Mouse (Mus musculus) right cerebral cortex, postnatal 36 days (tissue): ENCODE data around the gene Inpp5a.

Experiments used
- DNase-seq, 2 experiments: peaks; one replicate each; pipeline ENCODE4 v3.0.0; 2022; ENCODE audit warnings: low spot score in 2 of 2, mixed read lengths in 1 of 2

The Inpp5a gene

DNA sequence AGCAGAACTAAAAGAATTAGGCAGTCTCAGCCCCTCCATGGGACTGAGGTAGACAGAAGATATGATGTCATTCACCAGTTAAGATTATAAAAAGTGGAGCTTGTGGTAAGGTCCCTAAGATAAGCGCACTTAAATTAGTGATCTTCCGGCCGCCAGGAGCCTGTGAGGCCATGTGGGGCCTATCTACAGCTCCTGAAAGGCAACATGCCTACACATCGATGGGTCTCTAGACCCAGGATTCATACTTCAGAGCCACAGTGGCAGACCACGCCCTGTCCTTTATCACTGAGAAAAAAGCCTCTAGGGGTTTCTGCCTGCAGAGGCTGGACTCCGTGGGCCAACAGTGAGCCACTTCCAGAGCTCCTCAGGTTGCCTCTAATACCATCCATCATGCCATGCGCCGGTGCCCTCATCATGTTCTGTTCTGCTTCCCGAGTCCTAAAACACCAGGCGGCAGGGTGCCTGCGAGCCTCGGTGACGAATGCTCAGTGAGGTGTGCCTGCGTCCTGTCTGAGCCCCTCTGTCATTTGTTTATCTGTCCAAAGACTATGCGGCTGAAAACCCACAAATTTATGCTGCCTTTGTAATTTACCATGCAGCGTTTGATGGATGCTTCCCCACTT is 187.3 kb downstream of the Inpp5a start:
- no peak for DNase-seq

- DNase-seq, result no peak
Measured at GRCm38 (mm10) chr7:139579261-139579905, 190.5 kb downstream of the Inpp5a start.

- DNase-seq, result no peak
Measured at GRCm38 (mm10) chr7:139580851-139581775, 192.2 kb downstream of the Inpp5a start.

GRCm38 (mm10) chr7:139581801-139582571 is 193.1 kb downstream of the Inpp5a start:
- no peak for DNase-seq

- DNase-seq, result no peak
Measured at GRCm38 (mm10) chr7:139582595-139582994, 193.7 kb downstream of the Inpp5a start, which contains the start of gene Nkx6-2. Gene Nkx6-2 (minus strand): TSS chr7:139582797.

GRCm38 (mm10) chr7:139583094-139583737 is 194.3 kb downstream of the Inpp5a start:
- DNase-seq, result no peak

DNA sequence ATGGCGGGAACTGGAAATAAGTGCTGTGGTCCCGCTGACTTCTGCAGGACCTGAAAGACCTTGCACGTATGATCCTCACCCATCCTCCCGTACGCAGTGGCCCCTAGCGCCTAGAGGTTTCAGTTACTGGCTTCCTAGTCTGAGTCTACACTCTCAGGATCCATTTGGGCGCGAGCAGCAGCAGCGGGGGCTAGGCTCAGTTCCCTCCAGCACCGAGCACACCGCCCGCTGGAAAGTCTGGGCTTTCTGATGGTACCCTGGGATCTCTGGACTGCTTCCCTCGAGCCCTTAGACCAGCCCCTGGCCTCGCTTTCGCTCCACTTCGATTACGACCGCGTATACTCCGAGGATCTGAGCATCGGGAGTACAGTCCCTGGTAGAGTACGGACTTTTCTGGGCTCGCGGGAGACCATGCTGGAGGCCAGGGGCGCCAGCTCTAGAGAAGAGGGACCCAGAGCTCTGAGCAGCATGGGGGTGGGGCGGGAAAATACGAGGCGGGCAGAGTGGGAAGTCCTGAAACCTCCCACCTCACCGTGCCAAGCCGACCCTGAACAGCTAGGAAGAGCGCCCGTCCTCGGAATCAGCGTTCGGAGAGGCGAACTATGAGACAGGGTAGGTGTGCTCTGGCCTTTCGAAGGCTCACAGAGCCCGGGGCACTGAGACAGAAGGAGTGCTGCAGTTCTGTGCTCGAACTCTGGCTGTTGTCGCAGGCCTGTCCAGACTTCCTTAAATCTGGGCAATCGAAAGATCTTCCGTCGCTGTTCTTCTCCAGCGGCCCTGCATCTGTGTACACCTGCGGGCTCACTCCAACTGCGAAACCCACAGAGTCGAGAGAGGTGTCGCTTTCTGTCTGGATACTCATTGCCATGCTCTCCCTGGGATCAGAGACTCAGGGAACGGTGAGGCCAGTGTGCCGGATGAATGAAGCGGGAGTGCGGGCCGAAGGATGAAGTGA is 195.6 kb downstream of the Inpp5a start:
- DNase-seq, result no peak

DNA sequence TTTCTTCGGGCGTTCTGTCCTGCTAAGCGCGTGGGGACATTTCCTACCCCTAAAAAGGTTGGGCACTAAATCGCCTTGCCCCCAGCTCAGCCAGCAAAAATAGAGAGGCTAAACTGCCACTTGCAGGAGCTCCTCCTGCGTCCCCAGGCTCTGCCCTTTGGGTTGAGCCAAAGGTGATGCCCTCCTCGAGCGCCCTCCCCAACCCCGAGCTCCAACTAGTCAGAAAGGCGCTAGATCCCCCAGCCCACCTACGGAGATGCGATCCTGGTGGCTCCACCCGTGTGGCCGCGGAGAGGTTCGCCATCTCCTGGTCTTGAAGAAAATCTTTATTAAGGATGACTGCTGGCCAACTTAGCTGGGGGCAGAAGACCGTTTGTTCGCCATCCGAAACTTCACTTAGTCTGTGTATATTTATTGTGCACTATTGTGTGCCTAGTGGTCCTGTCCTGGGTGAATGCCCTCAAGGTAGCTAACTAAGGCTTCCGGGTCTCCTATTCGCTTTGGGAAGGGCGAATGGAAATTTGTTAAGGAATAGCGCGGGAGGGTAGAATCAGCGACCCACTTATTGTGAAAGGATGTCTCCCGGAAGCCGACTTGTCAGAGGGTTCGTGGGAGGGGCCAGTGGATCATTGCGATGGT is 196.4 kb downstream of the Inpp5a start:
- DNase-seq, result no peak

GRCm38 (mm10) chr7:139587919-139588318 is 199.0 kb downstream of the Inpp5a start:
- DNase-seq, result no peak

- DNase-seq, result no peak
Measured at GRCm38 (mm10) chr7:139590302-139590701, 201.4 kb downstream of the Inpp5a start.

DNA sequence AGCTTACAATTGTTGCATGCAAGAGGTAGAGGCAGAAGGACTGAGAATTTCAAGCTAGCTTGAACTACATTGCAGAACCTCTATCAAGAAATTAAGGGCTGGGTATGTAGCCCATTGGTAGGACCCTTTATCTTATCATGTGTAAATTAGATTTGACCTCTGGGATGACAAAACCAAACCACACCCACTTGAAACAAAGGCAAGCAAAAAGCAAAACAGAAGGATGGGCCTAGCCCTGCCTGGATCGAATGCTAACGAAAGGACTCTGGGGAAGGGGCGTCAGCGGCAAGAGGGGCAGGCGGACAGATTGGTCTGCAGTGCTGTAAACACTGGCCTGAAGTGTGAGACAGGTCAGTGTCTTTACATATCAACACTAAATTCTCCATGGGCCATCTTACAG is 202.4 kb downstream of the Inpp5a start:
- DNase-seq, result no peak

- no peak for DNase-seq
Measured at GRCm38 (mm10) chr7:139595311-139595710, 206.4 kb downstream of the Inpp5a start.

DNA sequence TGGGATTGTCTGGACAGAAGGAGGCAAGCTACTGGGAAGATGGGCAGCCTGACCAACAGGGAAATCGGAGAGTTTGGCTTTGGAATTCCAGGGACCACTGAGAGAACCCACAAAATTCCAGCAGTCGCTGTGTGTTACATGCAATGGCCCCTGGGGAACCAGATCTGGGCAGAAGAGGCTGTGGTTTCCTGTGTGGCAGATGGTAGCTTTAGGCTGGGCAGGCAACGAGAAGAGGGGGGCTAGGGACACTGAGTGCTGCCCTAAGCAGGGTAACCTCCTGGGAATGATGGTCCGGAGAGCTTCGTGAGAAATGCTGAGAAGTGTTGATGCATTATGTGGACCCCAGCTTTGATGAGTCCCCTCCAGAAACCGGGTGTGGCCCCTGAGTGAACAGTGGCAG is 207.0 kb downstream of the Inpp5a start:
- DNase-seq, result no peak

DNA sequence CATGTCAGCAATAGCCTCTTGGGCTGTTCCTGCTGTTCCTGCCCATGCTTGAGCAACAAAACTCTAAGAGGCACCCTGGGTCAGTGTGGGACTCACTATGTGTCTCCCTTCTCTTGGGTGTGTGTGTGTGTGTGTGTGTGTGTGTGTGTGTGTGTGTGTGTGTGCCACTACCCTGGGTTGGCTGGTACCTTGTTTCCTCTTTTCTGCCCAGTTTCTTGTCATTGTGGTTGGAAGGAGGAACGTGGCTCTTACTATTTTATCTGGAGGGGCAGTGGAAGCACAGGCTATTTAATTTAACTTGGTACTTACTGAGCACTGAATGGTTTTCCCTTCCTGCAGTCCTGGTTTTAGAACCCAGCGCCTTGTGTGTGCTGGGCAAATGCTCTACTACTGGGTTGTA is 221.4 kb downstream of the Inpp5a start:
- DNase-seq, result no peak

DNA sequence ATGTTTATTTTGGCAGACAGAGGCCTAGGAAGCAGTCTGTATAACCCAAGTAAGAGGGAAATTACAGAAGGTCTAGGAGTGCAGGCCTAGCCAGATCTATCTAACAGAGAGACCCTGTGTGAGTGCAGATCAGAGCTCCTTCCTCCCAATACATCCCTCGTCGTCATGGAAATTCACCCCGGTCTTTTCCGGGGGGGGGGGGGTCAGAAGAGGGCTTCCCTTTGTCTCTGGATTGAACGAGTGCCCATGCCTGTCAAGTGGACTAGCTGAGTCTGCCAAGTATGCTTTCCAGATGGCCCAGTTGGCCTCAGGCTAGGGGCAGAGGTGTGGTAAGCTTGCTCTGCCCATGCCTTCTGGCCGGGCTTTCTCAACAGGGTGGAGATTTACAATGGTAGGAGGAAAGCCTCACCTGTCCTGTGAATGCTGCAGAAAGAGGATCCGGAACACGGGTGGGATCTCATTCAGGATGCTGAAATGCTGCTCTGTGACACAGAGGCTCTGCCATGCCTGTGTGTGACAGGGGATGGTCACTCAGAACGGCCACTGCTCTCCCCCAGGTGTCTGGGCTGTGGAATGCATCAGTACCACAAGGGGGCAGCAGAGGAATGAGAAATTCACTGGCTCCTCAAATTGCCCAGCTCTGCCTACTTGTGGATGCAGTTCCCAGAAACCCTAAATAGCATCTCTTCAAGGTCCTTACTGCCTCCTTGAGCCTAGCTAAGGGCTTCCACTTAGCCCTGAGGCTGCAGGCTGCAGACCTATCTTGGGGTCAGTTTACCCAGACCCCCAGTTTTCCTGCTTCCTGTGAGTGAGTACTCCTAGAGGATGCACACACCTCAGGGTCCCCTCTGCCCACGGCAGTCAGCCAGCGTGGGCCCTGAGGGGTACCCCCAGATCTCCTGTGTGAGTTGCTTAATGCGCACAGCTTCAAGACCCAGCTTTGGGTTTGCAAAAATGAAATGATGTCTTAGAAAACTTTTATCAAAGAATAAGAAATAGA is 227.2 kb downstream of the Inpp5a start:
- peak; percentile 50 to 51 for DNase-seq

DNA sequence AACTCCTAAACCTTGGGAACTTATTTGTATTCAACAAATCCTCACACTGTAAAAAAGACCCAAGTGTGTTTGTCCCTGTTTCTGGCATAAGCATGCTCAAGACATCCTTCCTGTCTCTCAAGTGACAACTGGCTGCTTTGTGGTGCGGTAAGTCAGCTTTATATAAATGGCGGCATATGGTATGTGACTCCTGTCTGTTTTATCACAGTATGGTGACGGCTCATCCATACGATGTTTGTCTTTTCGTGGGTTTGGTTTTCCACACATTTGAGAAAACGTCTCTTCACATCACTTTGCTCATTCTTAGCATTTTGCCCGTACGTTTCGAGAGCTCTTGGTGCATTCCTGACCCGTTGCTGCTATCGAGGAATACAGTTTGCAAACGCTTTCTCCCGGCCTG is 233.7 kb downstream of the Inpp5a start:
- no peak for DNase-seq

DNA sequence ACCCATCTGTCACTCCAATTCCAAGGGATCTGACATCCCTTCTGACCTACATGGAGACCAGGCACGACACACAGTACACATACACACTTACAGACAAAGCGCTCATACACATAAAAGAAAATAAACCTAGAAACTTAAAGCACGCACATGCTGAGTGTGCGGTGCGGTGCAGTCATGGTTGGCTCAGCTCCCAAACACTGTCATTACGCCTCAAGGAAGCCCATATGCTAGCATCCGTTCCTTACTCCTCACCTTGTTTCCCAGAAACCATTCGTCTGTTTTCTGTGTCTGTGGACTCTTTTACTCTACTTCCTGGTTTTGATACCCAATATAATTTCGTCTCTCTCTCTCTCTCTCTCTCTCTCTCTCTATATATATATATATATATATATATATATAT is 236.2 kb downstream of the Inpp5a start:
- DNase-seq, result no peak
